Mouse (Mus musculus): ENCODE measurements at regions not wholly inside any gene's neighbourhood (a gene's known extent, or its start where the extent isn't known, plus 50 kb on each side); places are given as distances from the start of the nearest gene placed in this dataset.

DNA sequence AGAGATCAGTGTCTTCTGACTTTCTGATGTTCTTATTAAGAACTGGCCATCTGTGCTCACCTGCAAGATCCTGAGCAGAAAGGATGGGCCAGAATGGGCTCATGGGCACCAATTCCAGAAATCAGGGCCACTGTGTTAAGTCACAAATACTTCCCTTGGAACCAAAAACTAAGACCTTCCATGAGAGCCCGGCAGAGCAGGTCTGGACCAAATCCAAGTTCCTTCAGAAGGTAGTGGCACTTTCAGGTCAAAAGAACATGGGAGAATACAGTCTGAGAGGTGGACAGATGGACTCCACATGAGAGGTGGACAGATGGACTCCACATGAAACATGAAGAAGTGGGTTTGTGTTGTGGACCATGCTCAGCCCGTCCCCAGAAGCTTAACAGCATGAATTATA lies 180.4 kb downstream of the Abhd5 start:
- Histone ChIP-seq H3K9ac (replicated peaks; ENCODE audit: low read length) (no peak overlapping the region), H3K4me2 (ENCODE audit: low read length) (no peak overlapping the region), H3K9me3 (ENCODE audit: control insufficient read depth, low read length) (no peaks in the 10 kb centered on the region), H3K4me1 (ENCODE audit: control insufficient read depth, insufficient read depth, low read length) (0 out of 2 replicates have a peak, but pooled peaks cover 3% of the 10 kb centered on the region), H3K4me3 (replicated peaks; ENCODE audit: low read depth, low read length) (no peak overlapping the region), H3K27me3 (ENCODE audit: control insufficient read depth, insufficient read depth, low read length) (no peaks in the 10 kb centered on the region; the same call in 1 of the 2 replicates), H3K27ac (replicated peaks; ENCODE audit: low read depth, low read length) (no peak overlapping the region), H3K36me3 (ENCODE audit: control insufficient read depth, insufficient read depth, low read length) (no peaks in the 10 kb centered on the region)
- ATAC-seq (ENCODE audit: low FRiP score, low TSS enrichment) (no peak), DNase-seq (no peak)
- WGBS, result 87% methylated on average over 2 of the region's 2 CpGs

DNA sequence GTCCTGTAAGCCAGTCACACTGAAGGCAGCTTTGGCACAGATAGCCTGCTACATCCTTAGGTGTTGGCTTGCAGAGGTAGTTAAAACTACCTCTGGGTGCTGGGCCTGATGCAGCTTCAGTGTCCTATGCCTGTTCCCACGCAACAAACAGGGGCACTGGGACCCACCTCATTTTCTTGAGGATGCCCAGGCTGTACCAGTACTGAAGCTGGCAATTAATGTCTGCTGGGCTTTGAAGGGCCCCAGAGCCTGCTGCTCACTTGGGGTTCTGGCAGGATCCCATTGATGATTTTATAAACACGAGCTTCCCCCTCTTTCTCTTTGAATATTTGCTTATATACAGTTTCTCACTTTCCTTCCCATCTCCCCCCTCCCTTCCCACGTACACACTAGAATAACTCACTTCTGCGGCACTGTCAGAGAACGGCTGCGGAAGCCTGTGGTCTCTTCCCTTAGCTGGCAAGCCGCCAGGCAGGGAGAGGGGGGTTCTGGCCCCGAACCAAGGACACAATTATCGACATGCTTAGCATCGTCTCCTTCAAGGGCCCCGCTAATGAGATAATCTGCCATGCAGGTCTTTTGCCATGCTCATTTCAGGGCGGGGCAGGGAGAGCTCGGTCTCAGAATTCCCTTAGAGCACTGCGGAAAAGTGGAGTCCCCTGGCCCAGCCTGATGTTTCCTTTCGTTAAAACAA lies 182.9 kb downstream of the Abhd5 start:
- no peaks in the 10 kb centered on the region for H3K27me3 ChIP-seq (ENCODE audit: control insufficient read depth, insufficient read depth, low read length)
- H3K4me1 ChIP-seq (ENCODE audit: control insufficient read depth, insufficient read depth, low read length), result 0 out of 2 replicates have a peak, but pooled peaks cover 3% of the 10 kb centered on the region
- WGBS, result 29% methylated on average over 15 of the region's 15 CpGs
- no peak overlapping the region for H3K27ac ChIP-seq (replicated peaks; ENCODE audit: low read depth, low read length)
- H3K4me3 ChIP-seq (replicated peaks; ENCODE audit: low read depth, low read length), result no peak overlapping the region
- peak; percentile 40; the same call in 1 of the 2 replicates for ATAC-seq (ENCODE audit: low FRiP score, low TSS enrichment)
- DNase-seq, result peak; percentile 88
- H3K36me3 ChIP-seq (ENCODE audit: control insufficient read depth, insufficient read depth, low read length), result no peaks in the 10 kb centered on the region
- H3K9ac ChIP-seq (replicated peaks; ENCODE audit: low read length), result peak overlapping the region; percentile 1; the same call in 1 of the 2 replicates
- no peaks in the 10 kb centered on the region for H3K9me3 ChIP-seq (ENCODE audit: control insufficient read depth, low read length)
- no peak overlapping the region for H3K4me2 ChIP-seq (ENCODE audit: low read length)

DNA sequence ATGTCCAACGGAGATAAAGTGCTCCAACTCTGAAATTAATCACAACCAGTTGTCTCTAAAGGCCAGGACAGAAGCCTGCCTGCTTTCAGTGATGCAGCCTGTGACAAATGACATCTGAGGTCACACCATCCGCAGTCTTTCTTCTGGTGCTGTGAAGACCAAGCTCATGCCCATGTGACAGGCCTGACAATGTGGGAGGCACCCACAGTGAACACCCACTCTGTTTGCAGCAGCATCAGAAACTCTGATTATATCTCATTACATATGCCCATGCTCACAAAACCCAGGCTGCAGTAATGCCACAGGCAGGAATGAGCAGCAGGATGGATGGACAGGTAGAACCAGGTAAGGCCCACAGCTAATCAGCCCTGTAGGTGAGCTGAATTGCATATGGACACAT lies 183.6 kb downstream of the Abhd5 start:
- H3K9me3 ChIP-seq (ENCODE audit: control insufficient read depth, low read length), result no peaks in the 10 kb centered on the region
- H3K27ac ChIP-seq (replicated peaks; ENCODE audit: low read depth, low read length), result no peak overlapping the region
- no peak overlapping the region for H3K4me2 ChIP-seq (ENCODE audit: low read length)
- H3K9ac ChIP-seq (replicated peaks; ENCODE audit: low read length), result no peak overlapping the region
- 0 out of 2 replicates have a peak, but pooled peaks cover 3% of the 10 kb centered on the region for H3K4me1 ChIP-seq (ENCODE audit: control insufficient read depth, insufficient read depth, low read length)
- no peaks in the 10 kb centered on the region for H3K36me3 ChIP-seq (ENCODE audit: control insufficient read depth, insufficient read depth, low read length)
- 58% methylated on average over 2 of the region's 2 CpGs for WGBS
- no peak overlapping the region for H3K4me3 ChIP-seq (replicated peaks; ENCODE audit: low read depth, low read length)
- DNase-seq (no peak), ATAC-seq (ENCODE audit: low FRiP score, low TSS enrichment) (no peak)
- H3K27me3 ChIP-seq (ENCODE audit: control insufficient read depth, insufficient read depth, low read length), result no peaks in the 10 kb centered on the region

DNA sequence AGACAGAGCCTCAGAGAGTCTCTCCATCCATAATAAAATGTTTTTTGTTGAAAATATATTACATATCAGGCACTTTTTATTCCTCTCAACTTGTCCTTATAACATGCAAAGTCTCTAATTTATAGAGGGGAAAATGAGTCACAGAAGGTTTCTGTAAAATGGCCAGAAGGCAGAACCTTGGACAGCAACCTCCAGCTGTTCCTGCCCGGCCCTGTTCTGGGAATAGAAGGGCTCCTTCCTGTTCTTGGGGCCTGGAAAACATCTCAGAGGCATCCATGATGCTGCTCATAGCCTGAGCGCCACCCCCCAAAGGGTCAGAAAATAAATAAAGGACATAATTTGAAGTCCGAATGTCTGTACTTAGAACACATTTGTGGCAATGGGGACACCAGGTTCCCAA lies 188.7 kb downstream of the Abhd5 start:
- Histone ChIP-seq H3K4me2 (ENCODE audit: low read length) (no peak overlapping the region), H3K36me3 (ENCODE audit: control insufficient read depth, insufficient read depth, low read length) (no peaks in the 10 kb centered on the region), H3K9me3 (ENCODE audit: control insufficient read depth, low read length) (no peaks in the 10 kb centered on the region), H3K4me3 (replicated peaks; ENCODE audit: low read depth, low read length) (no peak overlapping the region), H3K27me3 (ENCODE audit: control insufficient read depth, insufficient read depth, low read length) (no peaks in the 10 kb centered on the region), H3K9ac (replicated peaks; ENCODE audit: low read length) (no peak overlapping the region), H3K27ac (replicated peaks; ENCODE audit: low read depth, low read length) (no peak overlapping the region), H3K4me1 (ENCODE audit: control insufficient read depth, insufficient read depth, low read length) (no peaks in the 10 kb centered on the region)
- DNase-seq, result no peak
- ATAC-seq (ENCODE audit: low FRiP score, low TSS enrichment), result no peak
- 55% methylated on average over 3 of the region's 3 CpGs for WGBS

DNA sequence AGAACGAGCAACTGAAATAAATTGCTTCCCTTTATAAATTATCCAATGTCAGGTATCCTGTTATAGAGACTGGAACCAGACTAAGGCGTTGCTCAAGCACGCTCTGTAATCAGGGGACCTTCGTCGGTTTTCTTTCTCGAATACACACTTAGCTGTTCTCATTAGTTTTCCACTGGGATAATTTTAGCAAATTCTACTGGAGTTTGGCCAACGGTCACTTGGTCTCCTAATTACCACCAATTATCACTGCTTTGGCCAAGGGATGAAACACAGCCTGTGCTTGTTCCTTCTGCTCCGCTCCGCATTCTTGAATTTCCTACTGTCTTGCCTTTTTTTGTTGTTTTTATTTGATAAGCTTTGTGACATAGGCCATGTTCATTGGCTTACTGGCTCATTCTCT lies 191.1 kb upstream of the Topaz1 start:
- H3K27ac ChIP-seq (replicated peaks; ENCODE audit: low read depth, low read length), result no peak overlapping the region
- no peak overlapping the region for H3K9ac ChIP-seq (replicated peaks; ENCODE audit: low read length)
- H3K9me3 ChIP-seq (ENCODE audit: control insufficient read depth, low read length), result no peaks in the 10 kb centered on the region
- no peaks in the 10 kb centered on the region for H3K36me3 ChIP-seq (ENCODE audit: control insufficient read depth, insufficient read depth, low read length)
- DNase-seq (no peak), ATAC-seq (ENCODE audit: low FRiP score, low TSS enrichment) (no peak)
- H3K4me1 ChIP-seq (ENCODE audit: control insufficient read depth, insufficient read depth, low read length), result no peaks in the 10 kb centered on the region
- WGBS, result 94% methylated on average over 9 of the region's 9 CpGs
- H3K4me3 ChIP-seq (replicated peaks; ENCODE audit: low read depth, low read length), result no peak overlapping the region
- no peaks in the 10 kb centered on the region for H3K27me3 ChIP-seq (ENCODE audit: control insufficient read depth, insufficient read depth, low read length)
- H3K4me2 ChIP-seq (ENCODE audit: low read length), result no peak overlapping the region

DNA sequence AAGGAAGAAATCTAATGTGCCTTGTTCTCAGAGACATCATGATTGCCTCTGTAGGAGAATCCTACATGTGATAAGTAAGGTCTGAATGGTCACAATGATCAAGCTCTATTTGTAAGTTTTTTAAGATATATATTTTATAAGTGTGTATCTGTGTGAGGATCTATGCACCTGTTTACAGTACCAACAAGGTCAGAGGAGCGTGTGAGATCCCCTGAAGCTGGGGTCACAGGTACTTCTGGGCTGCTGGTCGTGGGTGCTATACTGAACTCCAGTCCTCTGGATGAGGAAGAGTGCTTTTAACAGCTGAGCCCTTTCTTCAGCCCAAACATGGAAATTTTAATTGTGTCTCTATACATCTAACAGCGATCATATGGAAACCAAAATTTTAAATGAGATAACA lies 181.1 kb upstream of the Topaz1 start:
- 0 out of 2 replicates have a peak, but pooled peaks cover 9% of the 10 kb centered on the region for H3K4me1 ChIP-seq (ENCODE audit: control insufficient read depth, insufficient read depth, low read length)
- no peak for ATAC-seq (ENCODE audit: low FRiP score, low TSS enrichment)
- no peak for DNase-seq
- H3K4me3 ChIP-seq (replicated peaks; ENCODE audit: low read depth, low read length), result no peak overlapping the region
- no peak overlapping the region for H3K9ac ChIP-seq (replicated peaks; ENCODE audit: low read length)
- H3K9me3 ChIP-seq (ENCODE audit: control insufficient read depth, low read length), result no peaks in the 10 kb centered on the region
- peaks cover 50% of the 10 kb centered on the region for H3K27me3 ChIP-seq (ENCODE audit: control insufficient read depth, insufficient read depth, low read length)
- no peaks in the 10 kb centered on the region for H3K36me3 ChIP-seq (ENCODE audit: control insufficient read depth, insufficient read depth, low read length)
- no peak overlapping the region for H3K27ac ChIP-seq (replicated peaks; ENCODE audit: low read depth, low read length)
- WGBS, result 82% methylated on average over 3 of the region's 3 CpGs
- no peak overlapping the region for H3K4me2 ChIP-seq (ENCODE audit: low read length)

DNA sequence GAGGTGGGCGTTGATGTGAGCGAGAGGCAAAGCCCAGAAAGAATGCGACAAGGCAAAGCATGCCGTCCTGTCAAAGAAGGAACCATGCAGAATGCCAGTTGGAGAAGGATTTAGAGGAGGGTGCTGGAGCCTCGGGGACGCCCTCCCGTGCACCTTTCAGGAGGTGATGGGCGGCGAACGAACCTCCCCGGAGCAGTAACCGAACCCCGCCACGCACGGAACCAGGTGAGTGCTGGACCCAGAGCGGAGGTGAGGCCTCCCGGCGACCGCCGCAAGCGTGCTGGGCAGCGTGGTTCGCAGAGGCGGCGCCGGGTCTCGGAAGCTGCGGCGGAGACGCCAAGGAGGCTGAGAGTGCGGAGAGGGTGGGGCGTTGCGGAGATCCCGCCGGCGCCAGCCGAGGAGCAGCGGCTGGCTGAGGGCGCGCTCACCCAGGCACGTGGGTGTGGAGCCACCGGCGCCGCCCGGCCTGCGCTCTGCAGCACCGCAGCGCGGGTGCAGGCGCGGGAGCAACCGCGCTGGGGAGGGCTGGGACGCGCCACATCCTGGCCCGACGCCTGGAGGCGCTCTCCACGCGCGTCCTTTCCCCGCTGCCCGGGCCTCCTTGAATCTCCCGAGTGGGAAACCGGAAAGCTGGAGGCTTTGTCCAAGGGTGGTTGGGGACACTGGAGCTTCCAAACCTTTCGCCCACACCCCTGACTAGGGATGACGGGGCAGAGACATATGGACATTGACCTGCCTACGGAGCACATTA lies 178.3 kb upstream of the Topaz1 start:
- peaks cover 70% of the 10 kb centered on the region for H3K27me3 ChIP-seq (ENCODE audit: control insufficient read depth, insufficient read depth, low read length)
- H3K9ac ChIP-seq (replicated peaks; ENCODE audit: low read length), result peak overlapping the region; percentile 62
- H3K4me1 ChIP-seq (ENCODE audit: control insufficient read depth, insufficient read depth, low read length), result peaks cover 17% of the 10 kb centered on the region; the same call in 1 of the 2 replicates
- WGBS, result under 1% methylated on average over 67 of the region's 68 CpGs
- peak overlapping the region; percentile 45 for H3K4me3 ChIP-seq (replicated peaks; ENCODE audit: low read depth, low read length)
- H3K27ac ChIP-seq (replicated peaks; ENCODE audit: low read depth, low read length), result peak overlapping the region; percentile 63
- DNase-seq (peak; percentile 83), ATAC-seq (ENCODE audit: low FRiP score, low TSS enrichment) (peak; percentile 41)
- H3K36me3 ChIP-seq (ENCODE audit: control insufficient read depth, insufficient read depth, low read length), result no peaks in the 10 kb centered on the region
- peak overlapping the region; percentile 83 for H3K4me2 ChIP-seq (ENCODE audit: low read length)
- no peaks in the 10 kb centered on the region for H3K9me3 ChIP-seq (ENCODE audit: control insufficient read depth, low read length)

DNA sequence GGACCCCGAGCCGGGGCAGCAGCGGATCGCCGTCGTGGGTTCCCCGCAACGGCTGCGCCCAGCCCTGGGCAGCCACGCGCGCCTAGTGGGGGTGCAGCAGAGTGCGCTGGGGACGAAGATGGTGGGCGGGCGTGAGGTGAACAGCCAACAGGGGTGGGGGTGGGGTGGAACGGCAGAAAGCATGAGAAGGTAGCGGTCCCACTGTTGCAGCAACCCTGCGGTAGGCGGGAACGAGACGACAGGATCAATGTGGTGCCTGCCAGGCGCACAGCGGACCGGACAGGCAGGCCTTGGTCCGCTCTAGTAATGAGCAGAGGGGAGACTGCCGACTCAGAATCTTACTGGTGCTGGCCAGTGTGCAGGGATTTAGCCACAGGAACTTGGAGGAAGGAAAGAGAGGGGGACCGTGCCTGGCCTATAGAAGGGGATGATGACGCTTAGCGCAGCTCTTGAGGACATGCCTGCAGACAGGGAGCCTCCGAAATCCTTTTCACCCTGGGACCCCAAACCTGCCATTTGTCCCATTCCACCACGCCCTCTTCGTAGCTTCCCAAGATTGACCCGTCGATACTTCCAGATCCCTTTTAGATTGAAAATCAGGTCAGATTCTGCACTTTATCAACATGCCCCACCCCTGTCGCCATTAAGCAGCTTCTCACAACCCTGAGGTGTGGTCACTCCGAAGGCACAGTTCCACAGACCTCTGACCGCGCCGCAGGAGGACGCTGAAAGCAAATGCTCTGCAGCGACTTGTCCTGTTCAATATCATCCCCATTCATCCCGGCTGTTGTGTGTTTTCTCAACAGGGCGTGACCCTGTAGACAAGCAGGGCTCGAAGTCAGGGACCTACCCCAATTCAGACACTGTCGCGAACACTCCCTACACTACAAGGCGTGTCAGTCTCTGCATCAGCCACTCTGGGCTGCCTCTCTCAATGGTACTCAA lies 177.4 kb upstream of the Topaz1 start:
- Histone ChIP-seq H3K4me3 (replicated peaks; ENCODE audit: low read depth, low read length) (peak overlapping the region; percentile 45), H3K9me3 (ENCODE audit: control insufficient read depth, low read length) (no peaks in the 10 kb centered on the region), H3K4me2 (ENCODE audit: low read length) (peak overlapping the region; percentile 83), H3K9ac (replicated peaks; ENCODE audit: low read length) (peak overlapping the region; percentile 62), H3K27me3 (ENCODE audit: control insufficient read depth, insufficient read depth, low read length) (peaks cover 76% of the 10 kb centered on the region), H3K36me3 (ENCODE audit: control insufficient read depth, insufficient read depth, low read length) (no peaks in the 10 kb centered on the region), H3K27ac (replicated peaks; ENCODE audit: low read depth, low read length) (peak overlapping the region; percentile 63), H3K4me1 (ENCODE audit: control insufficient read depth, insufficient read depth, low read length) (peaks cover 21% of the 10 kb centered on the region; the same call in 1 of the 2 replicates)
- under 1% methylated on average over 48 of the region's 48 CpGs for WGBS
- ATAC-seq (ENCODE audit: low FRiP score, low TSS enrichment) (no peak), DNase-seq (peak; percentile 53)
